Mouse (Mus musculus) thymus, postnatal 14 days (tissue): ENCODE data around the gene Pard6a.
A peak's percentile ranks its signal among the peaks of the same experiment; 100 is the strongest.

Source experiments
- DNase-seq: peaks from one replicate; pipeline ENCODE4 v3.0.0; 2021

Pard6a gene

DNA sequence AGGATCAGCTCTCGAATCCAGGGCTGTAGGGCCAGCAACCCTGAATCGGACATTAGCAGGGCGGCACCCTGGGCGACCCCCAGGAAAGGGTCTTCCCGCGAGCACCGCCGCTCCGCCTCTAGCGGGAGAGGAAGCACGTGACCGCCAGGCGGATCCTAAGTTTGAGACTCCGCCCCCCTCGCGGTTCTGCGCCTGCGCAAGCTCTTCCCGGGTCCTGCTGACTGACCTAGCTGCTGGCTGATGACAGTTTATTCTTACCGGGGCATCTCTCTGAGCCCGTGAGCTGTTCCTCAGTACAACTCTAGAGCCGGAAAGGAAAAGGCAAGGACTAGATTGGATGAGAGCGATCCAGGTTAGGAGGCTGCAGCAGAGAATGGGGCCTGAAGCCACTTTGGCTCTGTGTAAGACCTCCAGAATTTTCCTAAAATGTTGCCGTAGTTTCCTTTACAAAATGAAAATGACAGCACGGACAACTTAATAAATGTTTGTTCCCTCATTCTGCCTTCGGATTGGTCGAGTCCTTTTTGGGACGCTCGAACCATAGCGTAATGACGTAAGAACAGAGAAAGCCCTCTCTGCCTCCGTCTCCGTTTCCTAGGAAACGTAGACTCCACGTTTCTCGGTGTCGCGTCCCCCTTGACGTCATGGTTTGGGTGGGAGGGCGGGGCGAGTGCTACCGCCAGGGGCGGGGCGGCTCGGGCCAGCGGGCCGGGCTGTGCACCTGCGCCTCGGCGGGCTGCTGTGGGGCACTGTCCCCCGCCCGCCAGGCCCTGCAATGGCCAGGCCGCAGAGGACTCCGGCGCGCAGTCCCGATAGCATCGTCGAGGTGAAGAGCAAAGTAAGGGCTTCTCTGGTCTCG lies at the start of gene Pard6a, which contains the start of gene Acd:
Gene Pard6a, plus strand, starts transcription at position 183 of the 859 bp plus-strand sequence.
Gene Acd, minus strand, starts transcription at position 137 of the 859 bp plus-strand sequence.
- DNase-seq: peak; percentile 98

DNA sequence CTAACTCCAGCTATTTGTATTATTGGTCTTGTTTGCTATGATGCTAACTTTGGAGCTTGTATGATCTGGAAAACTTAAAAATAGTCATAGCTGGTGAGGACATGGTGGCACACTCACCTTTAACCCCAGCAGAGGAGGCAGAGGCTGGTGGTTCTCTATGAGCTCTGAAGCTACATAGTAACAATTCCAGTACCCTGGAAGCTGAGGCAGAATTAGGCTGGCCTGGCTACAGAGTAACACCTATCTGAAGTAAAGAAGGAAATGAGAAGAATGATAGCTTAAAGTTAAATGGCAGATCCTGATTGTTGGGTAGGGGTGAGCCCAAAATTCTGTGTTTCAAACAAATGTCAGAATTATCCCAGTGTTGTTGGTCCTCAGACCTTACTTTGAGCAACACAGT lies 43.3 kb upstream of the Pard6a start:
- DNase-seq: no peak

DNA sequence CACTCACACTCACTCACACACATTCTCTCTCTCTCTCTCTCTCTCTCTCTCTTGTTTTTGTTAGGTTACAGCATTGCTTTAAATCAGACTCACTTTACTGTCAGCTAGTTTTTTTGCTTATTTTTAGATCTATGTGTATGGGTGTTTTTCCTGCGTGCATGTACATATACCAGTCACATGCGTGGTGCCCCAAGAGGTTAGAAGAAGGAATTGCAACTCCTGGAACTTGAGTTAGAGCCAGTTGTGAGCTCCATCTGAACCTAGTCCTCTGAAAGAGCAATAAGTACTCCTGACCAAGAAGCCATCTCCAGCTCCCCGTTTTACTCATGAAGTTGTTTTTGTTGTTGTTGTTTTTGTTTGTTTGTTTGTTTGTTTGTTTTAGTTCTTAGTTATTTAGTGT lies 39.8 kb upstream of the Pard6a start:
- DNase-seq: peak; percentile 61

DNA sequence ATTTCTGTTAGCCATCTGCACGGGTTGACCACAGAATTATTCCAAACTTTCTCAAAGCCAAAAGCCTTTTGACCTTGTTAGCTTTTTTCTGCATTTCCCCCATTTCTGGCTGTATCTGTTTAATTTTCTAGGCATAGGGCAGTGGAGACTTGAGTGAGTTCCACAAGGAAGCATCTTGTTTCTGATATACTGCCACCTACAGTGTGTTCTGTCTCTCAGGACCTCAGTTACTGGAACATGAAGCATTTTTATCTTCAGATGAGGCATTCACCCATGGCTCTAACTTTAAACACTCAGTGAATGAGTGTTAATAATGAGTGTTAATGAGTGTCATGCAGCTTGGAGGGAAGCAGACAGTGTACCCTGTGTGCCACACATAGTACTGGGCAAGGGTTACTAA lies 23.1 kb upstream of the Pard6a start:
- no peak for DNase-seq

DNA sequence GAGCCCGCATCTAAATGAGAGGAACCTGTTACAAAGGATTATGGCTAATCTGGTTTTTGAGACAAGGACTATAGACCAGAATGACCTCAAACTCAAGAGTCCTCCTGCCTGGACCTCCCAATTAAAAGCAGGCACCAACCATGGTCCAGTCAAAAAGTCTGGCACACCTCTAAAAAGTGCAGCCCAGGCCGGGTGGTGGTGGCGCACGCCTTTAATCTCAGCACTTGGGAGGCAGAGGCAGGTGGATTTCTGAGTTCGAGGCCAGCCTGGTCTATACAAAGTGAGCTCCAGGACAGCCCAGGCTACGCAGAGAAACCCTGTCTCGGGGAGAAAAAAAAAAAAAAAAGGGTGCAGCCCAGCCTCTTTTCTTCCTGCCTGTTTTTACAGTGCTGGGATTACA lies 15.6 kb upstream of the Pard6a start:
- no peak for DNase-seq

DNA sequence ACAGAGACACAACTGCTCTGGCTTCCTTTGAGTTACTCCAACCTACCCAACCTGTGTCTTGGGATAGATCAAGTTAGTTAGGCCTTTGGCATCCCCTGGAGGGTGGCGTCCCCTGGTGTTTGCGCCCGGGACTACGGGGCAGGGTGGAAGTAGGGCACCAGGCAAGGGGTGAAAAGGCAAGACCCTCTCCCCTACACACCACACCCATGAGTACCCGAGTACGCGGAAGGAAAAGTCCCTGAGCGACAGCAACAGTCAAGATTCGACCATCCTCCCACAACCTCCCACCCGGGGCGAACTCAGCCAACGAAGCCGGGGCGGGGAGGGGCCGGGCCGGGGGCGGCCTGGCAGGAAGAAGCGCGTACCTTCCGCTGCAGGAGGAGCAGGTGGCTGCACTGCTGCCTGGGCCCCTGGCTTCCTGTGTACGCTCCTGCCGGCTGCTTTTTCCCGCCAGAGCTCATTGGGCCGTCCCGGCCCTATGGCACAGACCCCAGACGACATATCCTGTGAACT lies 15.1 kb upstream of the Pard6a start, which contains the start of gene Carmil2:
Gene Carmil2, plus strand, starts transcription at position 479 of the 513 bp plus-strand sequence.
- peak; percentile 98 for DNase-seq

DNA sequence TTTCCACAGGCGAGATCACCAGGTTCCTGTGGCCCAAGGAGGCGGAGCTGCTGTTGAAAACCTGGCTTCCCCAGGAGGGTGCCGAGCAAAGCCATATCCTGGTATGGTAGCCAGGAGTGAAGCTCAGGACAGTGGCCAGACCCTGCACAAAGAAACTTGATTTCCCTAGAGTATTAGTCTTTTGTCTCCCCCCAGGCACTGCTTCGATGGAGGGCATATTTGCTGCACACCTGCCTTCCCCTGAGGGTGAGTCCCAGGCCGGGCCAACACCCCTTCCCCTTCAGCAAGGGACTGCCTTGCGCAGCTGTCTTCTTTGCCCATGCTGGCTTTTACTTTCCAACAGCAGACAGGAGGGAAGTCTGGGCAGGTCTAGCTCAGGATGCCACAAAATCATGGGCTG lies 14.4 kb upstream of the Pard6a start:
- DNase-seq: peak; percentile 66

DNA sequence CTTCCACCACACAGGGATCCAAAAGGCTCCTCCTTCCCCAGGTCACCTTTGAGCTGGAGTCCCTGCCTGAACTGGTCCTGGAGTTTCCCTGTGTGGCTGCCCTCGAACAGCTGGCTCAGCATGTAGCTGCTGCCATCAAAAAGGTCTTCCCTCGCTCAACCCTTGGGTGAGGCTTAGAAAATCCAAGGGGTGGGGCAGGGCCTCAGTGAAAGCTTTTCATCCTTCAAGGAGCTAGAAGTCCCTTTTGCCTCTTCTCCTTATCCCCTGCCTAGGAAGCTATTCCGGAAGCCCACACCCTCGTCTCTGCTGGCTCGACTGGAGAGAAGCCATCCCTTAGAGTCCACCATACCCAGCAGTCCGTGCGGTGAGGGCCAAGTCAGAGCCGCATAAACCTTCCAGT lies 13.4 kb upstream of the Pard6a start:
- DNase-seq: peak; percentile 17

GRCm38 (mm10) chr8:105688242-105688752 lies 12.7 kb upstream of the Pard6a start:
- DNase-seq: no peak

GRCm38 (mm10) chr8:105689256-105689982 lies 11.5 kb upstream of the Pard6a start:
- DNase-seq: no peak

DNA sequence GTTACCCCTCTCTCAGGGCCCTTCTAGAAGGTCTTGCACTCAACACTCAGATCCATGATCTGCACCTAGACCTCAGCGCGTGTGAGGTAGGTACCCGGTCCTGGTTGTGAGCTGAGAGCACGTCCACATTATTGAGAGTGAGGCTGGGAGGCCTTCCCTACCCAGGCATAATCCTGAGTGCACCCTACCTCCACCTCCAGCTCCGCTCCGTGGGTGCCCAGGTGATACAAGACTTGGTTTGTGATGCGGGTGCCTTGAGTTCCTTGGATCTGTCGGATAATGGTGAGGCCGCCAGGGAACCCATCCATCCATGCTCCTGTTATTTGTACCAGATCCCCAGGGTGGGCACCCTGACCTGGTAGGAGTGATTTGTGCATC lies 11.0 kb upstream of the Pard6a start:
- DNase-seq: no peak

- no peak for DNase-seq
These were observed 10.0 kb upstream of the Pard6a start for GRCm38 (mm10) chr8:105690978-105691377.

- DNase-seq: no peak
These were observed 8.3 kb upstream of the Pard6a start for GRCm38 (mm10) chr8:105692449-105693182.

DNA sequence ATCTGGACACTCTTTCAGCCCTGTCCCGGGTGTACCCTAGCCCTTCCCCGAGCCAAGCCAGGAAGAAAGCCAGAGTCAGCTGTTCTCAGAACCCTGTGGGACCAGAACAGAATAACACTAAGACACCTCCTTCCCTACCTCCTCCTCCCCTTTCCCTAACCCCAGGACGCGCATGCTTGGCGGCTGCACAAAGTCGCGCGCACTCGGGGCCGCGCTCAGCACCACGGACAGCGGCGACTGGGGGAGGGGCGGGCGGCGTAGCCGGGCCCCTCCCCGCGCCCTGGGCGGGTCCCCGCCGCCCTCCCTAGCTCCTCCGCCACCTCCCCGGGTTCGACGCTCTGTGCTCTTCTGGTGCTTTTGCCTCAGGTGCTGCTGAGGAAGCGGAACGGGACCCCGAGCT lies 7.3 kb upstream of the Pard6a start:
- no peak for DNase-seq

DNA sequence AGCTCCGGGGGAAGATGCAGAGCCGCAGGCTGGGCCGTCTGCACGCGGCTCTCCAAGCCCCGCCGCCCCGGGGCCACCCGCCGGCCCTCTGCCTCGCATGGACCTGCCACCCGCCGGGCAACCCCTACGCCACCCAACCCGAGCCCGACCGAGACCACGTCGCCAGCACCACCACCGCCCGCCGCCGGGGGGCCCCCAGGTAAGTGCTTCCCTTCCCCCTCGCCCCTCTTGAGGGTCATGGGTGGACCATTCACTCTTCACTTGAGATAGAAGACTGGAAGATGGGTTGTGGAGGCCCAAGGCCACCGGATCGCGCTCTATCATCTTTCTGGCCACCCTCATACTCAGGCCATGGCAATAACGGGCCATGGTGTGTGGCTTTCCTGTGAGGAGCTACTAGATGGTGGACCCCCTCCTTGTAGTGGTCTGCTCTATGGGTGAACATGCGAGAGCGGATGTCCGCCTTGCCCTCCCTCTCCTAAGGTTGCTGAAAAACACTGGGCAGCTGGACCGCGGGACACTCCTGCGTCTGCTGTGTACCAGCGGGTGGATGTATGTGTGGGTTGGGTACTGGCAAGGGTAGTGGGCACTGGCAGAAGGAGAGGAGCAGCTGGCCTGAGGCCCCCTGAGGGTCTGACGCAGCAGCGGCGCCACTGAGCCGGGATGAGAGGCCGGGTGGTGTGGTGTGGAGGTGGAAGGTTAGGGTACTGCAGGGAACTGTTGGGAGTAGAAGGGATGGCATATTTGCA lies 6.7 kb upstream of the Pard6a start:
- DNase-seq: no peak

GRCm38 (mm10) chr8:105695080-105695780 lies 5.7 kb upstream of the Pard6a start:
- DNase-seq: no peak

DNA sequence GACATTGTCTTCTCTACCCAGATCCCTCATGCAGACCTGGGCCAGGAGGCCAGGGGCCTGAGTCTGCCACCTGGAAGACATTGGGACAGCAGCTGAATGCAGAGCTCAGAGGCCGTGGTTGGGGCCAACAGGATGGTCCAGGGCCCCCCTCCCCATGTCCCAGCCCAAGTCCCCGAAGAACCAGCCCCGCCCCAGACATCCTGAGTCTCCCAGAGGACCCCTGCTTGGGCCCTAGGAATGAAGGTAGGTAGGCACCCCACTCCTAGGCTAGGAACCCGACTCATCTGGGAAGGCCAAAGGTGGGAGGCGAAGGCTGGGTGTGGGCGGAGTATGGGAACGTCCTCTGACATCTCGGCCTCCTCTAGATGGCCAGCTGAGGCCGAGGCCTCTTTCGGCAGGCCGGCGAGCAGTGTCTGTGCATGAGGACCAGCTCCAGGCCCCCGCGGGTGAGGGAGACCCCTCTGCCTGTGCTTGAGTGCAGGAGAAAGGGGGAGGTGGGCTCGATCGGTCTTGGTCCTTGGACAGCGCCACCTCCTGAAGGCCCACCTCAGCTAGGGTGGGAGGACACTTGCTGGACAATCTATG lies 3.7 kb upstream of the Pard6a start:
- no peak for DNase-seq

GRCm38 (mm10) chr8:105698734-105699133 lies 2.2 kb upstream of the Pard6a start:
- DNase-seq: no peak

DNA sequence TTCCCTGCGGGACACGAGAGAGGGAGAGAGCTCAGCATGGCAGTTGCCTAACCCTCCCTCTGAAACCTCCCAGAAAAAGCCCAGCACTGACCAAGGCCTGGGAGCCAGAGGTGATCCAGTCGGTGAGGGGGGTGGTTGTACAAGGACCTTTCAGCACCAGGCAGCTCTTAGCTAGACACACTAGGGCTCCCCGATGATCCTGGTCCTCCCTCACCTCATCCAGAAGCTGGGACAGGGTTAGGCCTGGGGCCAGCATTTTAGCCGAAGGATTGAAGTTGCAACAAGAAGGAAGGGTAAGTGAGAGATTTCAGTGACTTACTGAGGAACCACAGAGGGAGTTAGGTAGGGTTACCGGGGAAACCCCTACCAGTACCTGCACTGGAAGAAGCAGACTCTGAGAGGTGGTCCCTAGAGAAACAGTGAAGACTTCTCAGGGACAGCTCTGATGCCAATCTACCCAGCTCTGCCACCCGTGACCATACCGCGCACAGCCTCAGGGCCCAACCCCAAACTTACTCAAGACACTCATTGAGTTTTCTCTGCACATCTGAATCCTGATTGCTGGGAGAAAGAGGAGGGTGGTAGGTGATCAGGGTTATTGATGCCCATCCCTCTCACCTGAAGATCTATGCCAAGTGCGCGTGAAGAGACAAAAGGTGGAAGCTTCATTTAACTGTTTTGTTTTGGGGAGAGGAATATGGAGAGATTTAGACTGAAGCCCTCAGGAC lies 1.3 kb upstream of the Pard6a start:
- DNase-seq: no peak

- peak; percentile 62 for DNase-seq
These were observed 382 bp upstream of the Pard6a start for GRCm38 (mm10) chr8:105700566-105700965.
